Mouse (Mus musculus) intestine, embryonic 15.5 days (tissue): Measurements from ENCODE around the gene Fer1l5. TPM values are rescaled to one million over a fixed set of nuclear protein-coding genes. Genes with fewer than 3 reads are reported as not detected.

Source experiments
- ATAC-seq: fragments of 200-750 bp; cut with Nextera tagmentation; 2 replicates; pipeline ENCODE4 v1.8.0; 2017; ENCODE audit warnings: moderate TSS enrichment, moderate library complexity
- H3K27ac ChIP-seq: fragments of 300-500 bp; sonication (generic); 2 replicates; pipeline ENCODE4 v1.5.1; 2015; ENCODE audit warnings: mild to moderate bottlenecking, inconsistent platforms
- H3K27me3 ChIP-seq: fragments of 300-500 bp; sonication (generic); replicated peaks from 2 replicates; pipeline ENCODE4 v1.6.1; 2015; ENCODE audit warnings: inconsistent platforms
- H3K36me3 ChIP-seq: fragments of 300-500 bp; sonication (generic); 2 replicates; pipeline ENCODE4 v1.6.1; 2015; ENCODE audit warnings: inconsistent platforms
- H3K4me1 ChIP-seq: fragments of 300-500 bp; sonication (generic); replicated peaks from 2 replicates; pipeline ENCODE4 v1.6.1; 2015; ENCODE audit warnings: inconsistent platforms
- H3K4me2 ChIP-seq: fragments of 300-500 bp; sonication (generic); replicated peaks from 2 replicates; pipeline ENCODE4 v1.6.1; 2015; ENCODE audit warnings: mild to moderate bottlenecking, inconsistent platforms
- H3K4me3 ChIP-seq: fragments of 300-500 bp; sonication (generic); replicated peaks from 2 replicates; pipeline ENCODE4 v1.5.1; 2015; ENCODE audit warnings: inconsistent platforms
- H3K9ac ChIP-seq: fragments of 300-500 bp; sonication (generic); 2 replicates; pipeline ENCODE4 v1.6.1; 2015; ENCODE audit warnings: inconsistent platforms
- H3K9me3 ChIP-seq: fragments of 300-500 bp; sonication (generic); 2 replicates; pipeline ENCODE4 v1.6.1; 2016; ENCODE audit warnings: inconsistent platforms
- WGBS: fragments of 180-500 bp; shearing (Covaris S2); methylation state at CpG from one replicate; pipeline ENCODE4 v1.1.7; 2015; 5-methylcytosine and 5-hydroxymethylcytosine counted together
- polyA plus RNA-seq: library from polyadenylated mRNA; unstranded; fragments of >200 nt; fragmentation: Nextera tagmentation; extraction: Ambion mirVana; gene quantifications from 2 replicates; pipeline ENCODE4 v1.2.1, GENCODE M21; 2015

The Fer1l5 gene
- polyA plus RNA-seq, 1 experiment from 2014 or later, result 0.43 TPM

GRCm38 (mm10) chr1:36465641-36466160, 93.6 kb downstream of the Fer1l5 start:
- Histone ChIP-seq H3K27ac (no peak overlapping the region), H3K9ac (no peak overlapping the region), H3K27me3 (no peaks in the 10 kb centered on the region), H3K36me3 (no peaks in the 10 kb centered on the region), H3K9me3 (no peaks in the 10 kb centered on the region), H3K4me2 (no peak overlapping the region), H3K4me3 (no peak overlapping the region), H3K4me1 (no peaks in the 10 kb centered on the region)
- ATAC-seq, result no peak
- 27% methylated on average over 4 of the region's 4 CpGs for WGBS

- 61% methylated on average over 5 of the region's 5 CpGs for WGBS
- peaks cover 4% of the 10 kb centered on the region; the same call in 1 of the 2 replicates for H3K4me1 ChIP-seq
- H3K4me2 ChIP-seq, result no peak overlapping the region
- no peak overlapping the region for H3K4me3 ChIP-seq
- no peaks in the 10 kb centered on the region for H3K27me3 ChIP-seq
- H3K36me3 ChIP-seq, result no peaks in the 10 kb centered on the region
- H3K9ac ChIP-seq, result no peak overlapping the region
- H3K27ac ChIP-seq, result no peak overlapping the region
- no peaks in the 10 kb centered on the region for H3K9me3 ChIP-seq
- ATAC-seq, result no peak
Measured at GRCm38 (mm10) chr1:36467446-36467845, 95.4 kb downstream of the Fer1l5 start.

GRCm38 (mm10) chr1:36469811-36470444, 97.8 kb downstream of the Fer1l5 start:
- H3K36me3 ChIP-seq, result no peaks in the 10 kb centered on the region
- H3K4me2 ChIP-seq, result no peak overlapping the region
- H3K4me1 ChIP-seq, result peaks cover 19% of the 10 kb centered on the region
- no peak overlapping the region for H3K9ac ChIP-seq
- H3K9me3 ChIP-seq, result no peaks in the 10 kb centered on the region
- H3K27ac ChIP-seq, result no peak overlapping the region
- H3K27me3 ChIP-seq, result no peaks in the 10 kb centered on the region
- no peak overlapping the region for H3K4me3 ChIP-seq
- WGBS, result 42% methylated on average over 2 of the region's 2 CpGs
- no peak for ATAC-seq

GRCm38 (mm10) chr1:36471181-36472105, 99.4 kb downstream of the Fer1l5 start, which contains the start of gene Cnnm4:
Cnnm4 (plus strand) TSS chr1:36471620.
- H3K9ac ChIP-seq, result peak within 1 kb of the TSS; percentile 63
- H3K4me2 ChIP-seq, result peak within 1 kb of the TSS; percentile 78
- H3K27ac ChIP-seq, result peak within 1 kb of the TSS; percentile 74
- no peaks in the 10 kb centered on the region for H3K36me3 ChIP-seq
- peak; percentile 91 for ATAC-seq
- no peaks in the 10 kb centered on the region for H3K27me3 ChIP-seq
- under 1% methylated on average over 69 of the region's 98 CpGs for WGBS
- peaks cover 24% of the 10 kb centered on the region for H3K4me1 ChIP-seq
- H3K4me3 ChIP-seq, result peak within 1 kb of the TSS; percentile 58
- H3K9me3 ChIP-seq, result no peaks in the 10 kb centered on the region

Other genes starting within 250 kb of the Fer1l5 start
- 50.3 and 57.5 TPM in 2 replicates for gene Uggt1, start 127.6 kb upstream of the Fer1l5 start, polyA plus RNA-seq
- gene Neurl3, start 97.6 kb upstream of the Fer1l5 start, polyA plus RNA-seq, result 24.2 and 25.6 TPM in 2 replicates
- 3.2 and 5.3 TPM in 2 replicates for gene Arid5a, start 64.6 kb upstream of the Fer1l5 start, polyA plus RNA-seq
- gene Kansl3, start 3.1 kb upstream of the Fer1l5 start, polyA plus RNA-seq, result 32.2 and 36.5 TPM in 2 replicates
- gene Lman2l, start 73.0 kb downstream of the Fer1l5 start, polyA plus RNA-seq, result 32.7 and 33.3 TPM in 2 replicates
- 35.7 and 36.9 TPM in 2 replicates for gene Cnnm4, start 99.3 kb downstream of the Fer1l5 start, polyA plus RNA-seq
- gene Cnnm3, start 139.6 kb downstream of the Fer1l5 start, polyA plus RNA-seq, result 2.9 and 3.4 TPM in 2 replicates
- 12.7 and 14.7 TPM in 2 replicates for gene Ankrd23, start 164.6 kb downstream of the Fer1l5 start, polyA plus RNA-seq
- gene Gm42417, start 167.1 kb downstream of the Fer1l5 start, polyA plus RNA-seq, result 0.20 TPM in 1 of 2 replicates, not detected in the other
- gene Ankrd39, start 175.2 kb downstream of the Fer1l5 start, polyA plus RNA-seq, result 21.2 and 23.8 TPM in 2 replicates
- 10.6 and 11.6 TPM in 2 replicates for gene Sema4c, start 186.1 kb downstream of the Fer1l5 start, polyA plus RNA-seq